Mouse (Mus musculus) E14TG2a.4 (cell line): ENCODE data around the gene Gng12.

ENCODE experiments used
- CTCF ChIP-seq: conservative IDR thresholded peaks from 2 replicates; pipeline ENCODE4 v1.5.1; 2014; ENCODE audit warnings: low read length
- POU5F1 ChIP-seq: IDR thresholded peaks from 2 replicates; pipeline ENCODE4 v1.6.1; 2014; ENCODE audit warnings: low read length, borderline replicate concordance

- no peak for TF ChIP-seq CTCF
- TF ChIP-seq POU5F1, result no peak
These were observed 77.0 kb downstream of the Gng12 start for GRCm38 (mm10) chr6:66973180-66973579.
